Mouse (Mus musculus) urinary bladder, postnatal 0 days (tissue): Measurements from ENCODE around the gene Bpifa1. TPM values are rescaled to one million over a fixed set of nuclear protein-coding genes. Genes with fewer than 3 reads are reported as not detected.

ENCODE experiments used
- polyA plus RNA-seq: library from polyadenylated mRNA; unstranded; fragments of >200 nt; fragmentation: Nextera tagmentation; extraction: Ambion mirVana; gene quantifications from 2 replicates; pipeline ENCODE4 v1.2.1, GENCODE M21; 2015

Gene Bpifa1
- not detected in 2 replicates for polyA plus RNA-seq

DNA sequence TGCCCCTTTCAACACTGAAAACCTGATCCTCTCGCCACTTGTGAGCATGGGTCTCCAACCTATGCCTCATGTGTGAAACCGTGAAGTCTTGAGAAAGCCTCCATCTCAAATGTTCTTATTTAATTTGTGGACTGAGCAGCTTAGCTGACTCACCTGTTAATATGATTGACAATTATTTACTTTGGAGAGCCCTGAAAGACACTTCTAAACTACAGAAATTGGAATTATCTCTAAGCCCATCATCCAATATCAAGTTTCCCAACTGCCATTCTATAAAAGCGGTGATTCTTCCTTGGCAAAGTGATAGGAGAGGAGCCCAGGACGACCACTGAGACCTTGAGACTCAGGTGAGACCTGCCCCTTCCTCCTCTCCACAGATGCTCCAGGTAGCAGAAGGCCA is at the start of gene Bpifa1:
TSS of gene Bpifa1 (plus strand) at position 301 of the 400 bp plus-strand sequence.

DNA sequence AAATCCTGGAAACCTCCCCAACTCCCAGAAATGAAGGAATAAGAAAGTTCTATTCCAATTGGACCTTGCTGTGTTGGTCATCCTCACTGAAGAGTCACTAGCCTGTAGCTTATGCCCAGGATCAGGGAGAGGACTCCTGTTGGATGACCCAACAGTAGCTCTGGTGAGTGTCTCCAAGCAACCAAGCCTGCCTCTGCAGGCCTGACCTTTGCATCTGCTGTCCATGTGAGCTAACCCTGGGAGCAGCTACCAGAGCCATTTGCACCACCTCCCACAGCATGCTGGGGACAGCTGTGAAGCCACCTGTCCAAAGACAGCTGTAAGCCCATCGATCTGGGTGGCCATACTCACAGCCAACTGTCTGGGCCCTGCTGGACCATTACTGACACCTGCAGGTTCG is 12.6 kb upstream of the Bpifa1 start, which contains the start of gene Bpifa3:
TSS of gene Bpifa3 (plus strand) at position 217 of the 400 bp plus-strand sequence.

GRCm38 (mm10) chr2:154162307-154162706 is 19.6 kb downstream of the Bpifa1 start, which contains the start of gene Bpifa5:
Bpifa5 (plus strand) TSS chr2:154162607.

DNA sequence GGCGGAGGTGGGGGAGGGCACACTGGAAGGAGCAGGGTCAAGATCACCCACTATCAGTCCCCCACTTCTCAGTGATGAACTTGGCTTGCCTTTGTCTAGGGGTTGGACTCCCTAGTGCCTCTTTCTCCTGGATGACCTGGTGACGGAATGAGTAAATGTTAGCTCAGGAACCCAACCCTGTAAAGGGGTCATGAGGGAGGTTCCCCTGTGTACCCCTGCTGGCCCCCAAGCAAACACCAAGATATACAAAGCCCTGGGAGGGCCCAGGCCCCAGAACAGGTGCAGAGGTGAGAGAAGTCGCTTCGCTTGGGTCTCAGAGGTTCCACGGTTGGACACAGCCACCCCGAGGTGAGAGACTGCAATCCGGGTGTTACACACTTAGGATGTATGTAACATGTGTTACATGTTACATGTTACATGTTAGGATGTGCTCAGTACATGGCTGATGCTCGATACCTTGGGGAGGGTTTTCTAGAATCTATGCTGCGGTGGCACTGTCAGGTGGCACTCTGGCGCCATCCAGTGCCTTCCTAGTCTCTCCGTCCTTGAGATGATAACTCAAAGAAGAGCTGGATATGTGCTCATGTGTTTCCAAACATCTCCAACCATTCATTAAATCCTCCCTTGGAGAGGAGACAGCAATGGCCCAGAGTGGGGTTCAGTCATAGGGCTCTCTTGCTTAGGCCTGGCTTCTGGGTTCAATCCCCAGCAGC is 48.0 kb downstream of the Bpifa1 start, which contains the start of gene Bpifb1:
TSS of gene Bpifb1 (plus strand) at position 273 of the 713 bp plus-strand sequence.

Other genes starting within 250 kb of the Bpifa1 start
- gene Bpifb6, start 242.5 kb upstream of the Bpifa1 start, polyA plus RNA-seq, result not detected in 2 replicates
- not detected in 2 replicates for gene Bpifb3, start 224.7 kb upstream of the Bpifa1 start, polyA plus RNA-seq
- not detected in 2 replicates for gene Bpifb4, start 204.7 kb upstream of the Bpifa1 start, polyA plus RNA-seq
- not detected in 2 replicates for gene Bpifa6, start 167.9 kb upstream of the Bpifa1 start, polyA plus RNA-seq
- not detected in 2 replicates for gene Bpifa2, start 134.6 kb upstream of the Bpifa1 start, polyA plus RNA-seq
- not detected in 2 replicates for gene Bpifa3, start 12.5 kb upstream of the Bpifa1 start, polyA plus RNA-seq
- not detected in 2 replicates for gene Bpifa5, start 19.7 kb downstream of the Bpifa1 start, polyA plus RNA-seq
- gene Bpifb1, start 47.9 kb downstream of the Bpifa1 start, polyA plus RNA-seq, result 0.91 and 1.4 TPM in 2 replicates
- gene Bpifb5, start 80.9 kb downstream of the Bpifa1 start, polyA plus RNA-seq, result 0.14 TPM in 1 of 2 replicates, not detected in the other
- gene Bpifb9a, start 115.0 kb downstream of the Bpifa1 start, polyA plus RNA-seq, result not detected in 2 replicates
- gene Bpifb9b, start 164.3 kb downstream of the Bpifa1 start, polyA plus RNA-seq, result not detected in 2 replicates
- 8.0 and 11.6 TPM in 2 replicates for gene Cdk5rap1, start 230.1 kb downstream of the Bpifa1 start, polyA plus RNA-seq